Mouse (Mus musculus): ENCODE results near the gene Gm20905. TPM values are rescaled to one million over a fixed set of nuclear protein-coding genes. Genes with fewer than 3 reads are reported as not detected.

Gene Gm20905
- not detected for total RNA-seq (2023)

DNA sequence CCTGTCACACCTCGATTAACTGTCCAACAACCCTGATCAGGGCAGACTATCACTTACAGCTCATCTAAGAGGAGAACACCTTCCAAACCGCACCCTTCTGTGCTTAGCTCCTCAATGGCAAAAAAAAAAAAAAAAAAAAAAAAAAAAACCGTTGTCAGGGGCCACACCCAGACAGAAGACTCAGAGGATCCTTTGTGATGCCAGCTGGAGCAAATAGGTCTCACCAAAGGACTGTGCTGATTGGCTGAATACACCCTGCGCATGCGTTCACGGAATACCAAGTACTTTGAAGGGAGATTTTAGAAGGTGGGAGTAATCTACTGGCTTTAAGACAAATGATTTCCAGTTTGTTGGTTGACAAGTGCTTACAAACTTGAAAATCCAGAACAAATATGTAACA, at the start of gene Gm20905:
Gene Gm20905, minus strand, starts transcription at position 101 of the 400 bp plus-strand sequence.

All from CD4-positive naive resting alpha-beta T cell, adult 76 days (primary cell).